Mouse (Mus musculus): ENCODE measurements at regions not wholly inside any gene's neighbourhood (a gene's known extent, or its start where the extent isn't known, plus 50 kb on each side); places are given as distances from the start of the nearest gene placed in this dataset.
A peak's percentile ranks its signal among the peaks of the same experiment; 100 is the strongest.

DNA sequence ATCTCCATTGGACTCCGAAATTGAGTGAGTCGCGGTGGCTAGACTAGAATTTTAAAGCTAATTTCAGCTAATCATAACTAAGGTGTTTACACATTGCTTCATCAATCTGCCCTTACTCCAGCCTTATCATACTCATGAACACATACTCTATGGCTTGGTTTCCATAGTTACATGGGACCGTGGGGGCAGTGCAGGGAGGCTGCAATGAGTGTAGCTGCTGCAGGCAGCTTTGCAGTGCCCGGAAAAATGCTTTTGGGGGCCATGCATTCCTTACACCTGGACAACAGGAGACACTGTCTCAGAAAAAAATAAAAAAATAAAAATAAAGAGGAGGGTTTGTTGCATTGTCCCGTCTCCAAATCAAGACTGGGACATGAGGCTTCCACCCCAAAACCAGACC lies 126.3 kb downstream of the Tmem17 start:
- no peak for ATAC-seq (replicated peaks; ENCODE audit: poor library complexity, severe bottlenecking)

- ATAC-seq (replicated peaks; ENCODE audit: poor library complexity, severe bottlenecking), result no peak
Measured at GRCm38 (mm10) chr11:22638700-22639099, 126.8 kb downstream of the Tmem17 start.

DNA sequence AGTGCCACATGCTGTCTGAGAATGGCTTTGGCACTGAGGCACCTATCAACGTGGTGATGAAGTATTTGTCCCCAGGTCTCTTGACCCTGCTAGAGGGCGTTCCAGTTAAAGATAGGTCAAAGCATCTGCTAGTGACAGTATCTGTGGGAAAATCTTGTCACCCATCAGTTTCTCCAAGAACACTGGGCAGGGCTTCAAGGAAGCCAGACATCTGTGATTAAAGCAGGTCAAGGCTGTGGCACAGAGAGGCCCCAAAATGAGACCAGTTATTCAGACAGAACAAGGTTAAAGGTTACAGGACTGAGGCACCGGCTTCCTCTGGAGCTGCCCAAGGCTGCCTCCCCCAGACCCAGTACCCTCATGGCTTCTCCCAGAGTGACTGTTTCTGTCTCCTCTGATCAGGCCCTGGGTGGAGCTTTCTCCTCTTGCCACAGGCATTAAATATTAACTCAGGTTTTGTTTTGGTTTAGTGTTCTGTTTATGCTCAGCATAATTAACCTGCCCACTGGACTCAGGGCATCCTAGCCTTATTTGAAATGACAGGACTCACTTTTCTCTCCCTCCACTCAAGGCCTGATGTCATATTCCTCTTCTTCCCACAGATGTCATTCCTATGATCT lies 128.6 kb downstream of the Tmem17 start:
- no peak for ATAC-seq (replicated peaks; ENCODE audit: poor library complexity, severe bottlenecking)

DNA sequence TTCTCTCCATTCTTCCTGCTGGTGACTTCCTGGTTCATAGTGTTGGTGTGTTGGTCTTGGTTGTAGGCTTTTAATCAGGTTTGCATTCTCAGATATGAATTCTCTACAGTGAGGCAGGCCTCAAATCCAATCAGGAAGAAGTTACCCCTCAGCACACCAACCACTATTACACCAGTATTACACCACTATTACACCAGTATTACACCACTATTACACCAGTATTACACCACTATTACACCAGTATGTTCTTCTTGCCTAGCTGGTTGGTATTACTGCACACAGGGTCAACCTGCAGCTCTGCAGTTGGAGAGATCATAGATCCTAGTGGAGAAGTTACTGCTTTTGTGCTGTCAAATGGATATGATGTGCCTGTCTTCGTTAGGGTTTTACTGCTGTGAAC lies 129.6 kb downstream of the Tmem17 start:
- peak; percentile 93 for ATAC-seq (replicated peaks; ENCODE audit: poor library complexity, severe bottlenecking)

GRCm38 (mm10) chr11:22644010-22644625 lies 132.2 kb downstream of the Tmem17 start:
- ATAC-seq (replicated peaks; ENCODE audit: poor library complexity, severe bottlenecking), result no peak

DNA sequence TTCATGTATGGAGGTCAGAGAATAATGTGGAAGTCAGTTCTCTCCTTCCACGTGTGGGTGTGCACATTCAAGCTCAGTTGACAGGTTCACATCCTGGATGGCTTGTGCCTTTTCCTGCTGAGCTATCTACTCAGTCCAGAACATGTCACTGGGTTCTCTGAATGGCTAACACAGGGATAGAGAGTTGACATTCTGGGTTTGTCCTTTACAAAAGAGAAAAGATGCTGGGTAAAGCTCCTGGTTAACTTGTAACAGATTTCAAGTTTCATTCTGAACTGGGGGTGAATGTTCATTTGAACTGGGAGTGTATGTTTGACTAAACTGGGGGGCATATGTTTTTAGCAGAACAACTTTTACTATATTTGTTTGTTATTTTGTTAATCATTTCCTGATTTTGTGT lies 133.0 kb downstream of the Tmem17 start:
- no peak for ATAC-seq (replicated peaks; ENCODE audit: poor library complexity, severe bottlenecking)

DNA sequence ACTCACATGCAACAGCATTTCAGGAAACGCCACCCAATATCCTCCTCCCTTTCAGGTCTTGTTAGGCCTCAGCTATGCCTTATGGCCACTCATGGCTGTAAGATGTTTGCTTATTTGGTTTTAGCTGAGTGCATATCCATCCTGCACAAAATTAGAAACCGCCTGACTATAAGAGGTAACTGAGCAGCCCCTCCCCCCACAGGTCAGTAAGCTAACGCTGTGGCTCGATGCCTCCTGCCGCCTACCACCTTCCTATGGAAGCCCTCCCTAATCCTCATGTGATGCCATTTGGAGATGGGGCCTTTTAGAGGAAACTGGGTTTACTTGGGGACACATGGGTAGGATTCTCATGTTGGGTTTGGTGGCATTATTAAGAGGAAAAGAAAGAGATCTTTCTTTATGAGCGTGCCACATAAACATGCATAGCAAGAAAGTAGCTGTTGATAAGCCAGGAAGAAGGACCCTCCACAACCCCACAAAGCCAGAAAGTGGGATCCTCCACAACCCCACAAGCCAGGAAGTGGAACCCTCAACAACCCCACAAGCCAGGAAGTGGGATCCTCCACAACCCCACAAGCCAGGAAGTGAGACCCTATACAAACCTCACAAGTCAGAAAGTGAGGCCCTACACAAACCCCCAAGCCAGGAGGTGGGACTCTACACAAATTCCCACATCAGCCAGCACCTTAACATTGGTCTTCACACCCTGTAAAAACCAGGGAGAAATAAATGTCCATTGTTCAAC lies 134.5 kb downstream of the Tmem17 start:
- ATAC-seq (replicated peaks; ENCODE audit: poor library complexity, severe bottlenecking), result peak; percentile 72

GRCm38 (mm10) chr11:22648275-22648674 lies 136.4 kb downstream of the Tmem17 start:
- ATAC-seq (replicated peaks; ENCODE audit: poor library complexity, severe bottlenecking), result no peak

- ATAC-seq (replicated peaks; ENCODE audit: poor library complexity, severe bottlenecking), result no peak
Measured at GRCm38 (mm10) chr11:22650771-22651170, 138.9 kb downstream of the Tmem17 start.

DNA sequence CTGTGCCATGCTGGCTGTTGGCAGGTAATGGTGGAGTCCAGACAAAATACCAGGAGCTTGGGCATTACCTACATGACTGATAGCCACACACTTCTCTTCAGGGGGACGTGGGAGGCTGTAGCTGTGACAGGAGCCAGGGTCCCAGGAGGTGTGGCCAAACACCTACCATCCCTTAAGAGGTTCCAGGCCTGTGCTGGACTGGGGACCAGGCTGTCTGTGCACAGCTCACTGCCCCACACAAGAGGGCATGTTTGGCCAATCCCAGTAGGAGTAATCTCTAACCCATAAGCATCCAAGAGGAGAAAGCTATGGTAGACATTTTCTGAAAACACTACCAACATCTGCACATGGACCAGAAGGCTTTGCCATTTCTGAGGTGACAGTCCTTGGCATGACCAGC lies 139.4 kb downstream of the Tmem17 start:
- no peak for ATAC-seq (replicated peaks; ENCODE audit: poor library complexity, severe bottlenecking)

DNA sequence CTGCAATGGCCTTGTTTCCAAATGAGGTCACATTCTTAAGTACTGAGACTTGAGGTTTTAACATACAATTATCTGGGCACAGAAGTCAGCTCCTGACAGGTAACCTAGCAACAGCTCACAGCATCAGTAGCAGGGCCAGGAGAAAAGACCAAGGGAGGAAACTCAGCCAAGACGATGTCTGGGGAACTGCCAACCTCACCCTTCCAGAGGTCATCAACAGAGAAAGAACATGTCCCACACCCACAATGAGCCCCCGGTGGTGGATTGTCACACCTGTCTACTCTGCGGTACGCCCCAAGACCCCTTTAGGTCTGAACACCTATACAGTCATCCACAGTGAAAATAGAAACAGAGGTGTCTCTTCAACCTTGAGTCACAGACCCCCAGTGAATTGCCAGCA lies 140.0 kb downstream of the Tmem17 start:
- no peak for ATAC-seq (replicated peaks; ENCODE audit: poor library complexity, severe bottlenecking)

DNA sequence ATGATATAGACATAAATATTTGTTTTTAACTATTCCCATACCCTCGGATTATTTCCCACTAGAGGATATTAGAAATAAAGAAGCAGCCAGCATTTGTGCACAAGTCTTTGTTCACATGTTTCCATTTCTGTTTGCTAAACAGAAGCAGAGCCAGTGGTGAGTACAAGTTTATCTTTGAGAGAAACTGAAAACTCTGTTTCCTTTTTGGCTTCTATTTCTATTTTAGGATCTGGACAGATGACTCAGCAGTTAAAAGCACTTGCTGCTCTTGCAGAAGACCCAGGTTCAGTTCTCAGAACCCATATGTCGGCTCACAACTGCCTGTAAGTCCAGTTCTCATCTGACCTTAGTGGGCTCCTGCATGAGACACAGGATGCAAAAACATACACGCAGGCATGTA lies 141.0 kb downstream of the Tmem17 start:
- peak; percentile 45 for ATAC-seq (replicated peaks; ENCODE audit: poor library complexity, severe bottlenecking)

- ATAC-seq (replicated peaks; ENCODE audit: poor library complexity, severe bottlenecking), result peak; percentile 54
Measured at GRCm38 (mm10) chr11:22653366-22653765, 141.5 kb downstream of the Tmem17 start.

DNA sequence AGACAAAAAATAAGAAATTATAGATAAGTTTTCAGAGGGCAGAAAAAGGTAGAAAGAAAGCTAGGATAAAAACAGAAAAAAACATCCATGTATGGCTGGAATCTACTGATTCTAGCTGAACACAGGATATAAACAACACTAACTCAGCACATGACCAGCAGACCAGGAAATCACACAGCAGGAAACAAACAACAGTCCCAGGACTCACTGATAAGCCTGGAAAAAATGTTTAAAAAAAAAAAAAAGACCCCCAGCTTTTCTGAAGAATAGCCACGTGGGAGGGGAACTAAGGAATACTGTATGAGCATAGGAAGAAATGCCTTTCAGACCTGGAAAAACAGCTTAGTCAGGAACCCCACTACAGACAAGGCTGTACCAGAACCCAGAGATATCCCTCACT lies 145.7 kb downstream of the Tmem17 start:
- ATAC-seq (replicated peaks; ENCODE audit: poor library complexity, severe bottlenecking), result no peak

DNA sequence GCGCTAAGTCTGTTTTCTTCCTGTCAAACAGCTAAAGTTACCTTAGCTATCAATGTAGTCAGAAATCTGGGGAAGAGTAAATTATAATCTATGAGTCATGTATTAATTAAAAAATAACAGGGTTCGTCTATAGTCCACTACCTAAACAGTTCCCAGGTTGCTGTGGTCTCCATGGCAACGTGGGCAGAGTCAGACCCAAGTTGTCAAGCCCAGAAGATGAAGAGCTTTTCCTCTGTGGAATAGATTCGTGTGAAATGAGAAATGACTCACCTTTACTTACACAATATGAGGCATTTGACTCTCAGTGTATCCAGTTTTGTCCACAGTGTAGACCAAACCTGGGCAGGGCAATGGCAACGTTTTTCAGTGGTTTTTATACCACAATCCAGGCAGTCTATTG lies 149.2 kb downstream of the Tmem17 start:
- no peak for ATAC-seq (replicated peaks; ENCODE audit: poor library complexity, severe bottlenecking)

DNA sequence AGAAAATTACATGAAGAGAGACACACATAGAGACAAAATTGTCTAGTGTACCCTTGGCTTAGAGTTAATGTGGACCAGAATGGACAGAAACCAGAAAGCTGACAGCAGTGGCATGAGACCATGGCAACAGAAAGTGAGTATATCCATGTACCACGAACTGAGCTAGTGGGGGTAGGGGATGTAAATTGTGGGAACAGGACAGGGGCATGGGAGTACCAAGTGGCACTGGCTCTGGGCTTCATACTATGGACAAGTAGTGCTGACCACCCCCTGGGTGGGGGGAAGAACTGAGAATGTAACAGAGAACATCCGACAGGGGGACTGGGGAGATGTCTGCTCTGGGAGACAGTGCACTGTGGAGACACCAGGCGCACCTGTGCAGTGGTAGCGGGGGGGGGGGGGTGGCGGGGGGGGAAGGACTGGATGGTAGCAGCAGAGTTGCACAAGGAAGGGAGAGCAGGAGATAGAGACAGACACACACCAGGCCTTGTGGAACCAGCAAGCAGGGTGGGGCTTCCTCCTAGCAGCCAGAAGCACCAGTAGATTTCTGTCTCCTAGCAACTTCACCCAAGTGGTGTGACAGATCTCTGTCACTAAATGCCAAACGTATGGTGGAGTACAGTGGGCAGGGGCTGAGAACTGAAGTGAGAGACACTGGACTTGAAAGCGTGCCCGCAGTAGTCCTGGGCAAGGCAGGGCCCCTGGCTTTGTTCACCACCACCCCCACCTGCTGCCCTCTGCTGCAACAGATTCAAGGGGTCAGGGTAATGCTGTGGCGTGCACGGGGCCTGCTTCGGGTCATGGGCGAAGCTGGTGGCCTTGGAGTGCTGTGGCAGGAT lies 150.0 kb downstream of the Tmem17 start:
- ATAC-seq (replicated peaks; ENCODE audit: poor library complexity, severe bottlenecking), result no peak

GRCm38 (mm10) chr11:22665978-22666377 lies 154.1 kb downstream of the Tmem17 start:
- peak; percentile 94 for ATAC-seq (replicated peaks; ENCODE audit: poor library complexity, severe bottlenecking)

DNA sequence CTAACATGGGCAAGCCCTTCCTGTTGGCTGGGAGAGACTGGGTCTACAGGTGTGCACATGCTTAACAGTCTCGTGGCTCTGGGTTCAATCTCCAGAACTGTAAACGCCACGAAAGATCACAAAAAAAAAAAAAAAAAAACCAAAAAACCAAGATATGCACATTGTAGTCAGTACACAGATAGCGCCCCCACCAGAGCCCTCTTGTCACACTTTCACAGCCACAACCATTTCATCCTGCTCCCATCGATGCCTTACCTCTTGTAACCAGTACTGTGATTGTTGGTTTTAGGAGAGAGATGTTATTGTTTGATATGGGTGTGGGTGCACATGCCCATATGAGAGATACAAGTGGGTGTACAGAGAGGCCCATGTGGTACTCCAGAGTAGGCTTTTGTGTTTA lies 154.5 kb downstream of the Tmem17 start:
- ATAC-seq (replicated peaks; ENCODE audit: poor library complexity, severe bottlenecking), result no peak; the same call in 1 of the 2 replicates

DNA sequence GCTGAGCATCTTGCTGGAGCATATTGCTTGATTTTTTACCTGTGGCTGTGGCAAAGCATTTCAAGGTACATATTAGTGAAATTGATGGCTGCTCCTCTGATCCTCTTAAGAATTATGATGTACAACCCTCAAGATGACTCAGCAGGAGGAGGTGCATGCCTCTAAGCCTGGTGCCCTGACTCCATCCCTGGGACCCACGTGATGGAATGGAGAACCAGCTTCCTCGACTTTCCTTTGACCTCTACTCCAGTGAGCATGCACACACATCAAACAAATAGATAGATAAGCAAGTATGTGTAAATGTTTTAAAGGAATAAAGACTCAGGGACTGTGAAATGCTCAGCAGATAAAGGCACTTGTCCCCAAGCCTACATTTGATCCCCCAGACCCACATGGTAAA lies 156.3 kb downstream of the Tmem17 start:
- ATAC-seq (replicated peaks; ENCODE audit: poor library complexity, severe bottlenecking), result no peak

- ATAC-seq (replicated peaks; ENCODE audit: poor library complexity, severe bottlenecking), result no peak
Measured at GRCm38 (mm10) chr11:22669267-22669666, 157.4 kb downstream of the Tmem17 start.

Measured in granulocyte monocyte progenitor cell, adult 5-6 weeks (primary cell).